Mouse (Mus musculus): ENCODE measurements at regions not wholly inside any gene's neighbourhood (a gene's known extent, or its start where the extent isn't known, plus 50 kb on each side); places are given as distances from the start of the nearest gene placed in this dataset.

DNA sequence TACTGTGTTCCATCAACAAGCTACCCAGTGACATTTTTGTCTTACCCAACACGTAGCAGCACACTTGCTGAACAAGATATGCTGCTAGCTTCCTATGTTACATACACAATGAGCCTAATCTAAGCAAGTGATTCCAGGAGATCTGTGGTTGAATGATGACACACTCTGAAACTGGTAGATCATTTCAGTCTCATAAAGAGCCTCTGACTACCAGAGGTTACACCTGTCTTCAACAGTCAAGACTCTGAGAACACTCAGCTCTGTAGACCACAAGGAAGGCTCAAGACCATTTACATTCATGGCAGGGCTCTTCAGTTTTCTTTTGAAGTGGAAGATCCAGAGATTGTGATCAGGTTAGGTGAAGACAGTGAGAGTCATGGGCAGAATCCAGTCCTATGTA, 501.3 kb upstream of the Adamts16 start:
- no peak for DNase-seq (ENCODE audit: low spot score)

DNA sequence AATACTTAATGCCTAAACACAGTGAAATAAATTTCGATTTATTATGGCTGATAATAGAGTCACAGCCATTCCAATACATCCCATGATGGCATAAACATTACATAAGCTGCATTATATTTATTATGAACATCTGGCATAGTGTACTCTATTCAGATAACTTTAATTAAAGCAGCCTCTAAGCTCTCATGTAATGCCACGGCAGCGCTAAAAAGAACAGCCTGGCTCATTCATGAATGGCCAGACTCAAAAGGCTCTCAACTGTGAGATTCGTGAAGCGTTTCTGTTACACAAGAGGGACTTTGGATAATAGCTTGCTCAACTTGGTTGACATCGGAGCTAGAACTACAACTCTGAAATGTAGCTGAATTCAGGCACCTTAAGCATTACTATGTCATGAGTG, 497.1 kb upstream of the Adamts16 start:
- no peak for DNase-seq (ENCODE audit: low spot score)

DNA sequence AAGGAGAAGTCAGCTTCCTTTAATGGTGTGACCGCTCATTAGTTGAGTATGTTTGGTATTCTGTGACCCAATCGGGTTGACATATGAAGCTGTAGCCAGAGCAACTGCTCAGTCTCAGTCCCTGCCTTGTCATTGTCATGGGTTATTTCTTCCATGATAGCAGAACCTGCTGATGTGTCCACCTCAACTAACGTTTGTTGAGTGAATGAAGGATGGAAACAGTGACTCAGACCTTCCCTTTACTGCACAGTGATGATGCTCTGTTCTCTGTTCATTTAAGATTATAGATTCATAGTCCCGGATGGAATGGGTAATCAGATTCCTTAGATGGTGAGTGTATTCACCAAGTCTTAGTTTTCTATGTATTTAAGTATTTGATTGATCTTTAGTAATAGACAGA, 493.3 kb upstream of the Adamts16 start:
- no peak for DNase-seq (ENCODE audit: low spot score)

DNA sequence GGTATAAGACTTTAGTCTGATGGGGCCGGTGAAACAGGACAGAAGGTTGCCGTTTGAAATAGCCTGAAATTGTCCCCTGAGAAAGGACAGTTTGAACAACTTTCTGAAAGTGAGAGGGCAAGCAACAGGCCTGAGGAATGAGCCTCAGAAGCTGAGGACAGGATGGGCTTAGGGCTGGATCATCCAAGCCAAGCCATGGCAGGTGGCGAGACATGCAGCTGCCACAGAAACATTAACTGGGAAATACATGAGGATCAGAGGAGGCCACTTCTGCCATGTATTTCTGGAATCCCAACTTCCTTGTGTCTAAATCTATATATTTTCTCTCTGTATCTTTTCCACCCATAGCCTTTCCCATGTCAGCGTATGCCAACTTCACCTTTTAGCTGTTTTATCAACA, 491.5 kb upstream of the Adamts16 start:
- DNase-seq (ENCODE audit: low spot score) = no peak

DNA sequence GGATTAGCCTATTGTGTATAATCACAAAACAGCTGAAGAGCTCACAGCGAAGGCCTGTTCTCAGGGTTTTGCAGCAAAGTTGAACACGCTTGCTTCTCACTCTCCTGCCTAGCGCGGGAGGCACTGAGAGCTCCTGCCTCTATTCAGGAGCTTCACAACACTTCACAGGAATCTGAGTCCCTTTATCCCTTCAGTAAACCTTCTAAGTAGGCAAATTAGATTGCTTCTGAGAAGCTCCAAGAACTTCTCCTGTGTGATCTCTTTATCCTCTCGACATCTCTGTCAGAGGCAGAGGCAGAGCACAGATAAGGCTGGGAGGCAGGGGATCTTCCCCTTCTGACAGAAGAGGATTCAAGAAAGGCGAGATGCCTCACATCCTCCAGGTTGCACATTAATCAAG, 488.7 kb upstream of the Adamts16 start:
- no peak for DNase-seq (ENCODE audit: low spot score)

DNA sequence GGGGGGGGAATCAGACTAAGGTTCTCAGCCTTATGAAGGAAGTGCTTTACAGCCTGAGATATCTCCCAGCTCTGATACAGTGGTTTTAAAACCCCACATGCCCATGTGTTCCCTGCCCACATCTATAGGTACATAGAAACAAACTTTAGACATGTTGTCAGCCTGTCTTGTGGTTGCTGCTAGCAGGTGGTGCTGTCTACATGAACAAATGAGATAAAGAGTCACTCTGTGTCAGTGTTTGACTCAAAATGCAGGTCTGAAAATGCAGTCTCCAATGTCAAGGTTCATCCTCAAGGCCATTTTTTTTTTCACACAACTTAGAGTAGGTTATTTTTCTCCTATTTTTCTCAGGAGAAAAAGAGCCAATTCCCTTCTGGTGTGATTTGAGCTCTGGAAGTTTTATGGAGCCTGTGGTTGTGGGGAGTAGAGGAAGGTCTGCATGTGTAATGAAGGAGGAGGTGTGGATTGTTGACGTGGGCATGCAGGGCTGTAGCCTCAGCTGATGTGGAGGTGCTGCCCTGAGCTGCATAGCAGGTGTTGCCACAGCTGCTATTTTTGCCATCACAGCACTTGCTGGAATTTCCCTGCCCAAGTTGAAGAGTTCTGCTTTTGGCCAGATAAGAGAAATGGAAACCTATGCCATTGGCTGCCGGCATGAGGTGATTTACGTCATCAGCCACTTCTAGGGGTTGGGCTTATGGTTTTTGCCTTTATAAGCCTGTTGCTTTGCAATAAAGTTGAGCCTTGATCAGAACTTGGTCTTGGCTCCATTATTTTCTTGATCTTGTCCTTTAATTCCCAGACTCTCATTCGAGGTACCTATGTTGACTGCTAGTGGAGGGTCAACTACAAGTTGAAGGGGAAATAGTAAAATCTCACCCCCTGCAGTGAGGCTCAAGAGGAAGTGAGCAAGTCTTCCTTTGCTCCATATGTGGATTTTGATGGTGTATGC, 486.5 kb upstream of the Adamts16 start:
- DNase-seq (ENCODE audit: low spot score) = no peak

DNA sequence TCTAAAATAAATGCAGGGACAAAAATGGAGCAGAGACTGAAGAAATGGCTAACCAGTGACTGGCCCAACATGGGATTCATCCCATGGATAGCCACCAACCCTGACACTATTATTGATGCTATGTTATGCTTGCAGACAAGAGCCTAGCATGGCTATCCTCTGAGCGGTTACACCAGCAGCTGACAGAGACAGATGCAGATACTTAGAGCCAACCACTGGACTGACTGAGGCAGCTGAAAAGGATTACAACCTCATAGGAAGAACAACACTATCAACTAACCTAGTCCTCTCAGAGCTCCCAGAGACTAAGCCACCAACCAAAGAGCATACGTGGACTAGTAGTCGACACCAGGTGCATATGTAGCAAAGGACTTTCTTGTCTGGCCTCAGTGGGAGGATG, 478.9 kb upstream of the Adamts16 start:
- DNase-seq (ENCODE audit: low spot score) = no peak

DNA sequence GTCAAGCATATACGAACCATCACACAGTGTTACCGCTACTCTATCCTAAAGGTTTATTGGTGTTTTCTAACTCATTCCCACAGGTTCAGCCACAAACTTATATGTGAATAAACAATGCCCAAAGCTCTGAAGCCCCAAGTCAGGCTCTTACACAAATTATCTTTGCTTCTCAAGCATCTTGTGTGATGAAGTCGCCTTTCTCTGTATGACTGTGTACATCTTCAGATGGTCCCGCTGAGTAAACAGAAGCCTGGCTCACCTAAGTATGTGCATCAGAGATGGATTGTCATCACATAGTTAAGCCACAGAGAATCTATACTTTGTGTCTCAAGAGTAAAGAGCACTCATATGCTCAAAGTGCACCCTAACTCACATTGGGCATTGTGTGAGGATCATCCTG, 462.3 kb upstream of the Adamts16 start:
- no peak for DNase-seq (ENCODE audit: low spot score)

DNA sequence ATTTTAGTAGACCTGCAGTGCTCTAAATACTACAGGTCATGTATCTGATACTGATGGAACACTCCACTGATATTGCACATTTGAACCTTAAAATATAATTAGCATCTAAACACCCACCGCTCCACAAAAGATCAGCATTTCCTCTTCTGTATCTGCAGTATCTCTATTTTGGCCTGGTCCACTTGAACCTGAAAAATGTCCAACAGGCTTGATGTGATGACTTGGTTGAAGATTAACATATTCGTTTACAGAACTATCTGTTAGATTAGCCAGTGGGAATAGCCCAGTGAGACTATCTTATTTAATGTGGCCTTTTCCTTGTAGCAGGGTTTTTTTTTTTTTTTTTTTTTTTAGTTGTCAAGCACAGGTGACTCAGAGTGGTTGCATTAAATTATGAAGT, 434.4 kb upstream of the Adamts16 start:
- no peak for DNase-seq (ENCODE audit: low spot score)

DNA sequence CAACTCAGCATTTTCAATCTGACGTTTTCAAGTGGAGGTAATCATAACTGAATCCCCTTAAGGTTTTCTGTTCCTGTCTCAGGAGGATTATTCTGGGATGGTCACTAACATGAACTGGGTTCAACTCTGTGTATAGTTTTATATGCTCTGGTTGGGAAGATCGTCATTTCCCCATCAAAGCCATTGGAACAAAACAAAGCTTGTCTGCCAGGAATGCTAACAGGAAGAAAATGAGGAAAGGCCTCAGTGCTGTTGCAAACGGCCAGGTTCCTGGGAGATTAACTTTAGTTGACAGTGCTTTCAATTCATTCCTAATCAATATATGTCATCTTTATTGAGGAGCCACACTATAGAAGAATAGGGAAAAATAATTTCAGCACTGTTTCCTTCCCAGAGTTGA, 432.5 kb upstream of the Adamts16 start:
- DNase-seq (ENCODE audit: low spot score) = no peak

DNA sequence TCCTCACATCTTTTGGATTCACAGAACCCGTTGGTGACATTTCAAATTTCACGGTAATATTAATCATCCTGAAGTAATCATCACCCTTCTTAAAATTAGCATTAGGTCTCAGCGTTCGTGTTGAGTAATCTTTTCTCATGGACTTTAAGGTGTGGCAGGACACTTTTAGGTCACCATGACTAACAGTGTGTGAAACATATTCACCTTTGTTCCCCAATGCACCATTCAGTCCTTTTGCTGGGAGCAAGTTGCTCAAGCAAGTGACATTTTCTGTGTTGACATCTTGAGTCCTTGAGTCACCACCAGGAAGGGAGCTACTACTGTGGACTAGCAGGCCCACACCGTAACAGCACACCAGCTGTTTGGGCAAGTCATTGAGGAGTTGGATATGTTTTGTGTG, 431.9 kb upstream of the Adamts16 start:
- no peak for DNase-seq (ENCODE audit: low spot score)

DNA sequence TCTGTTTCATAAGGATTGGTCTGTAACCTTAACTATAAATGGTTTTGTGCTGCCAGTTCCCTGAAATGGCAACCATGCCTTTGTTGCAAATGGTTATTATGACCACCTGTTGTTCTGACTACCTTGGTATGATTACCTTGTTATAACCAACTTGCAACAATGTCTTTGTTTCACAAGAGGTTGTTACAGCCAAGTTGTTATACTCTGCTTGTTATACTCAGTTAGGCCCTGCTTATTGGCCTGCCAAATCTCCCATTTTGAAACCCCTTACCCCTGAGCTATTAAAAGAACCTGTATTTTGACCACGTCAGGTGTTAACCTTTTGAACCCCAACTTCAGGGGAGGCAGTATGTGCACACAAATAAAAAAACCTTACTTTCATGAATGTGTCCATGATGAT, 431.5 kb upstream of the Adamts16 start:
- no peak for DNase-seq (ENCODE audit: low spot score)

DNA sequence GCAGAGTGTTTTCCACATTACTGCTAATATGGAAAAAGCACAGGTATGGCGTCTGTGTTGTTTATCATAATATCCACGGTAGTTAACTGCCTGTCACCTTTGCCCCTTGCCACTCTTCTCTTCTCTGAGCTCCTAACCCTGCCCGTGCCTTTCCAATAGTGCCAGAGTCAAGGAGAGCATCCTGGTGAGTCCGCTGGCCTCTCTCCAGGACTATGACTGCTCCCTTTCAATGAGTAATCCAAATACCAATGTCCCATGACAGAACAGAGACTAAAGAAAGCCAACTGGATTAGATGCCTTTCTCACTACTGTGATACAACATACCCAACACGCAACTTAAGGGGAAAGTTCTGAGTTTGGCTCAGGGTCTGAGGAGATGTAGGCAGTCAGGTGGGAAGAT, 430.8 kb upstream of the Adamts16 start:
- DNase-seq (ENCODE audit: low spot score) = no peak

DNA sequence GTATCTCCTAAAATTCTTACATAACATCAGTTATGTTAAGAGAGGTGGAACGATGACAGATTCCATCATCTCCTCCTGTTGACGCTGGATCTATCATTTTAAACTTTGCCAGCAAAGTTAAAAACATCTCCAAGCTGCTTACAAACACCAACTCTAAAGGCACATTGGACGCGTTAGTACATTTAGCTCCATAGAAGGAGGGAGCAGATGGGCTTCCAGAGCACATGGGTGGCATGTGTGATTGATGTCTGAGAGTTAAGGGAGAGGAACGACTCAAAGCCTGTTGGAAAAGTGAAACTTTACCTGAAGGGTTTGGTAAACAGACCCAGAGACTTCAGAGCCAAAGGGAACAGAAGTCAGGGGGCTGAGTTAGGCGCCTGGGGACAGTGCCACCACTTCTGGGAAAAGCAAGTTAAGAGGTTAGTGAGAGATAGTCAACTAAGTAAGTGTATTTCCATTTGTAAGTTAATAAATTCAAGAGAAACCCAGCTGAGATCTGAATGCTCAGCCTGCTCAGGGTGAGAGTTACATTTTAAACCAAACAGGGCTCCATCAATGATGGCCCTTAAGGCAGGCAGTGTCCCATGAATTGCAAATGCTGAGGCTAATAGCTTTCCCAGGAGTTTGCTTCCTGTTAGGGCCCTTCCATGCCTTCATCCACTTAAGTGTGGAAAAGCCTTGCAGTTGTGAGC, 430.3 kb upstream of the Adamts16 start:
- no peak for DNase-seq (ENCODE audit: low spot score)

DNA sequence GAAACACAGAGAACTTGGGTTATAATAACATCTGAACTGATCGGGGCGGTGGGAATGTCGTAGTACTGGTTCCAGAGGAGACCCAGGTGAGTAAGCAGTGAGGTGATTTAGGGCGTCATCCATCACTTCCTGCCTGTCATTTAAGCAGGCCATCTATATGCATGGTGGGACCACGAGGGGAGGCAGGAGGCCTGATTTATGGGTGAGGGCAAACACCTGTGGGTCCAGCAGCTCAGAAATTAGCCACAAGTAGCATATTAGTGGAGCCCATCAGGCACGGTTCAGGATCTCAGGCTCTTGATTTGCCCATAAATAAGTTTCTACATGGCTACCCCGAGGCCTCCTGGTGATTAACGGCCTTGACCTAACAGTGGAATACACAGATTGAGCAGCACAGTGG, 428.8 kb upstream of the Adamts16 start:
- DNase-seq (ENCODE audit: low spot score) = no peak

DNA sequence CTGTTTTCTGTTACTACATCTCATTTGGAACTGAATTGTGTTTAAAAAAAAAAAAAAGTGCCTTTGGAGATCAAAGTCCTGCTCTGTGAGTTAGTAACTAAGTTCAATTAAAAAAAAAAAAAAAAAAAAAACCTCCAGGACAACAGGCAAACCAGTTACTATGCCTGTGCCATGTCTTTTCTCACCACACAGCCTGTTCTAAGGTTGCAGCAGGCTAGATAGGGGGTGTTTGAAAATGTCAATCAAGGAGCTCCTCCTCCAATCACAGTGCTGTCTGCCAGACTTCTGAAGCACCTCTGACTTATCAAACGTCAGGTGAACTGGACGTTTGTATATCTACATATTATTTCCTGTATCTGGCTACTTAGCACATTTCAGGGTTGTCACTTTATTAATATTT, 427.9 kb upstream of the Adamts16 start:
- DNase-seq (ENCODE audit: low spot score) = no peak

DNA sequence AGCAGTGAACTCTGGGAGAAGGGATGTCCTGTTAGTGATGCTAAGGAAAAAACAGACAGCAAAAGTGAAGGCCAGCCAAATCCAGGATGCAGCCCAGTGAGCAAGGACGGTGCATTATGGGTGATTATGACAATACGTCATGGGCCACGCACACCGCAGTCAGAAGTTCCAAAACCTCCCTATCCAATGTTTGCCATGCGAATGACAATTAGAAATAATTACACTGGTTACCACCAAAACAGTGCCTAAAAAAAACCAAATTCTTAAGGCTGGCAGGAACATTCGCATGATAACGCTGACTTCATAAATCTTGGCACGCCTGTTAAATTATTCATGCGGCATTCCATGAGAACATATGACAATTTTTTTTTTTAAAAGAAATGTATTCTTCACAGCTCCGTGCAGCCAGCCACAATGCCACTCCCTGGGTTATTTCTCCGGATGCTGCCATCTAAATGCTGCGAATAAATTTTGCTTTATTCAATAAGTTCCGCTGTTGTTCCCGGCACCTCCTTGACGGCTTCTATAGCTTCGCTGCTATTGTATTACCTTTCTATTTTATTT, 421.8 kb upstream of the Adamts16 start:
- no peak for DNase-seq (ENCODE audit: low spot score)

DNA sequence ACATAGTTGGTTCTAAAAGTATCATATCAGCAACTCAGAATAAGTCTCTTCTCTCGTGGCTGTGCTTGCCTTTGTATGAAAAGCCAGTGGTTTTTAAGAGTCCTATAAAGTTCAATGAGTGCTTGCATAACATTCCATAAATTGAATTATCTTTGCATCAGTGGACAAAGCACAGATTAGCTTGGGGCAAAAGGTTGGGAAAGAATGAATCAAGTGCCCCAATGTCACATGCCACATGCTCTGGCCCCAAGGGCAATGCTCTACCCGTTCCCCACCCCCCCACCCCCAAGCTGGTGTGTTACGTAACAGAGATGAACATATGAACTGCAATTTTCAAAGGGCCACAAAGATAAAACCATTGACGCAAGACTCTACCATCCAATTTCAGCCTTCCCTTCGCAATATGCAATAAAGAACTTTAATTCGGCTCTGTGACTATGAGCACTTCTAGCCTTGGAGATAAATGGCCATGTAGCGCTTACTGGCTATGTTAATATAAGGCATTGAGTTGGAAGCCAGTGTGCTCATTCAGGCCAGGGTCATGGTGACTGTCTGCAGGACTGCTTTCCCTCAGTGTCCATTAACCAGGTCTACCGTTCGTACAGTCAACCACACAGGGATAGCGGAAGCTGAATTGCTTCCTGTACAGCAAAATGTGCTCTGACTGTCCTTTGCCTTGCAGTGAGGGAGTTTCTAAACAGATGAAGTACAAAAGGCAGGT, 421.1 kb upstream of the Adamts16 start:
- DNase-seq (ENCODE audit: low spot score) = peak; percentile 45

DNA sequence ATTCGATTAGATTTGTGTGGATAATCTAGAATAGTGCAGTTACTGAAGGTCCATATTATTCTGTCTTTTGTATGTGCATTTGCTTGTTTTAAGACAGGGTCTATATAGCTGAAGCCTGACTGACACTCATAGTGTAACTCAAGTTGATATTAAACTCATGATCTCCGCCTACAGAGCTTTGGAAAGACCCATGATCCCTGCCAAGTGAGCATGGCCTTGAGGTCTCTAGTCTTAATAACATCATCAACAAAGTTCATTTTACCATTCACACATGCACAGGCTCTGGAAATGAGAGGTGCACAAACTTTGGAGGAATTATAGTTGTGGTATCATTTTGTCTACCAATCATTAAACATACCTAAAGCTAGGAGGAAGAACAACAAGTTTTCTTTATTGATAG, 412.4 kb upstream of the Adamts16 start:
- DNase-seq (ENCODE audit: low spot score) = no peak

DNA sequence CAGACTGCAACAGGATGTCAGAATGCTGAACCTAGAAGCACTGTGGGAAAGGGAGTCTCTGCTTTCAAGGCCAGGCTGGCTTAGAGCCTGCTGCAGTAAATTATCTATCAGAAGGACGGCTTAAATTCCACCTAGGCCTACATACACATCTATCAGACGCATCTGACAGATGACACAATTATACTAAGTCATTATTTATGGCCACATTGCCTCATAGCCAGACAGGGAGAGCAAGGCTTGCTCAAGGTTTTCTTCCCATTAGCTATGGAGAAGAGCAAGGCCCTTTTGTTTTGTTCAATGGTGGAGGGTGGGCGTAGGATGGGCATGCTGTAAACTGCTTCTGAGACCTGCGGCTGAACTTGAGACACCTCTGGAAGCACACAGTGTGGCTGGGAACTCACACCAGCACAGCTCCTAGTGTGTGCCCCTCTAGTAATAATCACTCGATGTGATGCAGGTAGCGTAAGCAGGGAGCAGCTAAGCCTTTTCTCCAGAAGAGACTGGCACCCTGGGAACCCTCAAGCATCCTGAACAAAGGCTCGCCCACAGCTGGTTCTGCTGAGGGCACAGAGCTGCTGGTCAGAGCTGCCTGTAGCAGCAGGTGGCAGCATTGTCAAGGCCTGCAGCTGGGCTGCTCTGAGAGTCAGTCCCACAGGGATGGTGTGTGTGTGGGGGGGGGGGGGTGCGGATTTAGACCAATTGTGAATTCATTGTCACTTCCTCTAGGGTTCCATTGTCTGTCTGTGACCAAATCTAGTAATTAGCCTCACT, 406.8 kb upstream of the Adamts16 start:
- peak; percentile 76 for DNase-seq (ENCODE audit: low spot score)

DNA sequence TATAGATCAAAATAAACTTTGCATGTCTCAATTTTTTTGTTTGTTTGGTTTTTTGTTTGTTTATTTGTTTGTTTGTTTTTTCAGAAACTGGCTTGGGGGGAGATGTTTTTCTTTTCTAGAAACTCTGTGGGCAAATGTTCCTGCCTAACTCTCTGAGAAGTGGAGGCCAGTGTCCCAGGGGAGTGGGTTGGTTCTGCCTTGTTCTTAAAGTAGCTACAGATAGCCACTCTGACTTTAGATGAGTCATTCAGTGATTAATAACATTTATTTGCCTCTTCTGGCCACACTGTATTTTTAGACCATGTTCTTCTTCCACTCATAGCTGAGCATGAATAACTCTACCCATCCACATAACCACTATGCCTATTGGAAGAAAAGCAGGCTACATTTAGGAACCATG, 405.6 kb upstream of the Adamts16 start:
- DNase-seq (ENCODE audit: low spot score) = no peak

DNA sequence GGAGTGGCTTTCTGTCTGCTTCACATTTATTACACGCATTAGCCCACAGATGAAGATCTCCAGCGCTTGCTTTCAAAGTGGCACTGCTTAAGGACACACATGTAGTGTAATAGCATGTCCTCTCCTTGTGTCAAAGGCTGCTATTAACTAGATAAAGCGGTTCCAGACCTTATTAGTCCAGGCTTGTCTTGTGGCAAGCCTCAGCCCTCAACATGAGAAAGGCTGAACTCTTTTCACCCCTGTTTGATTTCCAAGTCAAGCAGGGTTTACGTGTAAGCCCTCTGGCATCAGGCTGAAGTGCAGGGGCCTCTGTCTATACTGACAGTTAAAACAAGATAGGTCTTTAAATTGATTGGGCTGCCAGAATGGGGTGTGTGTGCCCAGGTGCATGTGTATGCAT, 403.7 kb upstream of the Adamts16 start:
- no peak for DNase-seq (ENCODE audit: low spot score)
